ENCODE assay signal across 22 mouse cellular contexts in the genomic region with DNA sequence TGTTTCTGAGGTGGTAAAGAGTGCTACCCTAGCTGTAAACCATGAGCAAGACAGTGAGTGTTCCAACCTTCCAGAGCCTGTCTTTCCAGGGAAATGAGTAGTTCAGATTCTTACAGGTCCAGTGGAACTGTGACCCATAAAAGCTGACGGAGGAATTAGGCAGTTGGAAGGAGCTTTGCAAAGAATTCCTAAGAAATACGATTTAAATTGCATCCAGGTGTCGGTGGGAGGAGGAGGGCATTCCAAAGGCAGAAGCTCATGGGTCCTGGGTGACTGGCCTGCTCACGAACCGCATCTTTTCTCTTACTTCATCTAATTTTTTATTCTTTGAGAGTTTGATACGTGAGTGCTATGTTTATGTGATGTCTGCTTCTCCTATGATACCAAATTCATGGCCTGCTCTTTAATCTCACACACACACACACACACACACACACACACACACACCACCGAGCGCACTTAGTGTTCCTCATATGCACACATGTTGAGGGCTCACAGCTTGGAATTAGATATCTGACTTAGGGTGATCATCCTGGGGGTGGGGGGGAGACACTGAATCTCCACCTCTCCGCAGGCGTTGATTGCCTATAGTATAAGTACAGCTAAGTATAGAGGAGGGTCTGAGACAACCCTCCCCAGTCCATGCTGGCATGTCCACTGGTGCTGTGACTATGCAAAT.
DNase-seq lines count a peak whose midpoint lies in the region; ATAC-seq lines count a peak whose summit lies in the region.
"Had no signal": no experiment of that assay in that cellular context is flagged by ENCODE, and none has a peak within 500 bp of the region (broad histone marks: within the 10 kb centered on the region; RNA-seq: fewer than 3 reads in every experiment).

No protein-coding gene starts in this region.

- 0 out of 2 replicates have a peak, but pooled peaks cover 8% of the 10 kb centered on the region for H3K36me3 ChIP-seq in embryonic facial prominence, embryonic 15.5 days
- 0 out of 2 replicates have a peak, but pooled peaks cover 15% of the 10 kb centered on the region for H3K36me3 ChIP-seq in limb, embryonic 12.5 days
- H3K36me3 ChIP-seq in midbrain, embryonic 13.5 days = peaks cover 12% of the 10 kb centered on the region
- H3K36me3 ChIP-seq in liver, embryonic 11.5 days (ENCODE audit: control insufficient read depth, insufficient read depth, low read length) = 0 out of 2 replicates have a peak, but pooled peaks cover 5% of the 10 kb centered on the region
- H3K36me3 ChIP-seq: forebrain, embryonic 15.5 days had no signal

- no peak overlapping the region for H3K9ac ChIP-seq in embryonic facial prominence, embryonic 15.5 days
- H3K9ac ChIP-seq in limb, embryonic 12.5 days (replicated peaks) = no peak overlapping the region
- no peak overlapping the region for H3K9ac ChIP-seq in midbrain, embryonic 13.5 days (replicated peaks)
- no peak overlapping the region for H3K9ac ChIP-seq in liver, embryonic 11.5 days (ENCODE audit: low read depth, low read length)
- H3K9ac ChIP-seq: forebrain, embryonic 15.5 days; heart, embryonic 13.5 days; liver, embryonic 15.5 days; midbrain, embryonic 12.5 days had no signal

- H3K9me3 ChIP-seq in embryonic facial prominence, embryonic 15.5 days (replicated peaks) = no peaks in the 10 kb centered on the region
- peaks cover 8% of the 10 kb centered on the region; the same call in 1 of the 2 replicates for H3K9me3 ChIP-seq in limb, embryonic 12.5 days
- 0 out of 2 replicates have a peak, but pooled peaks cover 4% of the 10 kb centered on the region for H3K9me3 ChIP-seq in midbrain, embryonic 13.5 days
- H3K9me3 ChIP-seq in liver, embryonic 11.5 days (ENCODE audit: control insufficient read depth, low read length) = no peaks in the 10 kb centered on the region
- H3K9me3 ChIP-seq: forebrain, embryonic 15.5 days; liver, embryonic 15.5 days had no signal

- 0 out of 2 replicates have a peak, but pooled peaks cover 2% of the 10 kb centered on the region for H3K4me1 ChIP-seq in embryonic facial prominence, embryonic 15.5 days
- H3K4me1 ChIP-seq in limb, embryonic 12.5 days (replicated peaks) = peaks cover 22% of the 10 kb centered on the region
- H3K4me1 ChIP-seq in midbrain, embryonic 13.5 days (replicated peaks) = no peaks in the 10 kb centered on the region
- H3K4me1 ChIP-seq in liver, embryonic 11.5 days (replicated peaks; ENCODE audit: control insufficient read depth, insufficient read depth, low read length) = no peaks in the 10 kb centered on the region
- H3K4me1 ChIP-seq: forebrain, embryonic 15.5 days; heart, embryonic 13.5 days; liver, embryonic 15.5 days; midbrain, embryonic 12.5 days had no signal

- ATAC-seq in embryonic facial prominence, embryonic 15.5 days (ENCODE audit: insufficient number of reproducible peaks, low FRiP score, low TSS enrichment, low read depth) = peak; percentile 43; the same call in 1 of the 2 replicates
- ATAC-seq in limb, embryonic 12.5 days (ENCODE audit: insufficient number of reproducible peaks, insufficient read depth, low FRiP score, low TSS enrichment, low read depth) = peak; percentile 68; the same call in 1 of the 2 replicates
- ATAC-seq in midbrain, embryonic 13.5 days = no peak
- no peak for ATAC-seq in monocyte, adult 5-6 weeks (replicated peaks; ENCODE audit: insufficient number of reproducible peaks, low FRiP score, low TSS enrichment, poor library complexity, severe bottlenecking)
- ATAC-seq in liver, embryonic 11.5 days (replicated peaks; ENCODE audit: low FRiP score) = no peak
- ATAC-seq: forebrain, embryonic 15.5 days; hindbrain, embryonic 16.5 days had no signal

- peak; percentile 83 for DNase-seq in 3T3-L1 (ENCODE audit: low read depth, low spot score)
- DNase-seq in embryo, embryonic 11 days = peak; percentile 67
- DNase-seq in heart, adult 9 months (ENCODE audit: low spot score in 2 of 2) = no peak
- DNase-seq in liver, embryonic 11.5 days (ENCODE audit: low spot score) = no peak
- DNase-seq: cerebellum, adult 2 months; cerebellum, postnatal 36 days; heart, postnatal 36 days; kidney, adult 2 months; kidney, postnatal 36 days; right cerebral cortex, postnatal 14 days; thymus, adult 2 months had no signal

- H3K4me2 ChIP-seq in embryonic facial prominence, embryonic 15.5 days (replicated peaks) = no peak overlapping the region
- no peak overlapping the region for H3K4me2 ChIP-seq in limb, embryonic 12.5 days
- no peak overlapping the region for H3K4me2 ChIP-seq in midbrain, embryonic 13.5 days (replicated peaks)
- no peak overlapping the region for H3K4me2 ChIP-seq in liver, embryonic 11.5 days
- H3K4me2 ChIP-seq: forebrain, embryonic 15.5 days; heart, embryonic 13.5 days; liver, embryonic 15.5 days; midbrain, embryonic 12.5 days had no signal

- H3K27ac ChIP-seq in embryonic facial prominence, embryonic 15.5 days (replicated peaks) = 0 out of 2 replicates have a peak overlapping the region, but pooled peaks have one; percentile 2
- peak overlapping the region; percentile 35; the same call in 1 of the 2 replicates for H3K27ac ChIP-seq in limb, embryonic 12.5 days
- no peak overlapping the region for H3K27ac ChIP-seq in midbrain, embryonic 13.5 days
- H3K27ac ChIP-seq in liver, embryonic 11.5 days (ENCODE audit: low read depth, low read length) = no peak overlapping the region
- H3K27ac ChIP-seq: forebrain, embryonic 15.5 days; heart, embryonic 13.5 days; liver, embryonic 15.5 days; midbrain, embryonic 12.5 days had no signal

- H3K27me3 ChIP-seq in embryonic facial prominence, embryonic 15.5 days = no peaks in the 10 kb centered on the region
- H3K27me3 ChIP-seq in limb, embryonic 12.5 days = no peaks in the 10 kb centered on the region
- no peaks in the 10 kb centered on the region for H3K27me3 ChIP-seq in midbrain, embryonic 13.5 days
- no peaks in the 10 kb centered on the region for H3K27me3 ChIP-seq in liver, embryonic 11.5 days (replicated peaks; ENCODE audit: control insufficient read depth, insufficient read depth, low read length)
- H3K27me3 ChIP-seq: CH12.LX; forebrain, embryonic 15.5 days; heart, embryonic 13.5 days; liver, embryonic 15.5 days; midbrain, embryonic 12.5 days had no signal

- WGBS in embryonic facial prominence, embryonic 15.5 days = 41% methylated on average over 10 of the region's 10 CpGs
- WGBS in limb, embryonic 12.5 days = 32% methylated on average over 10 of the region's 10 CpGs
- WGBS in midbrain, embryonic 13.5 days = 85% methylated on average over 10 of the region's 10 CpGs
- 78% methylated on average over 10 of the region's 10 CpGs for WGBS in liver, embryonic 11.5 days

- H3K4me3 ChIP-seq in embryonic facial prominence, embryonic 15.5 days (replicated peaks) = no peak overlapping the region
- no peak overlapping the region for H3K4me3 ChIP-seq in limb, embryonic 12.5 days (replicated peaks)
- H3K4me3 ChIP-seq in midbrain, embryonic 13.5 days (replicated peaks) = no peak overlapping the region
- no peak overlapping the region for H3K4me3 ChIP-seq in liver, embryonic 11.5 days (ENCODE audit: low read depth, low read length)
- H3K4me3 ChIP-seq: forebrain, embryonic 15.5 days; heart, embryonic 13.5 days; liver, embryonic 15.5 days; midbrain, embryonic 12.5 days; myocyte had no signal

Comparison
In these comparisons a context has a peak if more than half of its experiments do, and no peak if none do; other contexts are left out.
1. DNase-seq: peak in 3T3-L1 (single experiment) and embryo, embryonic 11 days (single experiment); none in heart, adult 9 months (0 of 2) and liver, embryonic 11.5 days (single experiment).
2. ATAC-seq: peak in embryonic facial prominence, embryonic 15.5 days (single experiment) and limb, embryonic 12.5 days (single experiment); none in midbrain, embryonic 13.5 days (single experiment), monocyte, adult 5-6 weeks (single experiment) and liver, embryonic 11.5 days (single experiment).
3. H3K27ac ChIP-seq: peak in embryonic facial prominence, embryonic 15.5 days (single experiment) and limb, embryonic 12.5 days (single experiment); none in midbrain, embryonic 13.5 days (single experiment) and liver, embryonic 11.5 days (single experiment).